Mouse (Mus musculus) 3134 (cell line): ENCODE results near the gene Zfp791.
A peak's percentile ranks its signal among the peaks of the same experiment; 100 is the strongest.
"Not testable (repeated sequence)": the region's sequence is repeated elsewhere in the genome, so short reads cannot be mapped to it uniquely, and the experiment has no call there.

Source experiments
- DNase-seq: peaks from one replicate; pipeline ENCODE4 v3.0.0-alpha.2; 2011; ENCODE audit warnings: low spot score; ENCODE audit not compliant: insufficient read length; ENCODE audit errors: extremely low read depth

Gene Zfp791

GRCm38 (mm10) chr8:85083108-85083813 is 39.6 kb downstream of the Zfp791 start, which contains the start of gene Man2b1:
Gene Man2b1, plus strand, starts transcription at chr8:85083270.
- peak; percentile 76 for DNase-seq

GRCm38 (mm10) chr8:85082169-85082568 is 40.7 kb downstream of the Zfp791 start:
- not testable (repeated sequence) for DNase-seq

- DNase-seq, result no peak
These were observed 41.7 kb downstream of the Zfp791 start, which contains the start of gene Wdr83 for GRCm38 (mm10) chr8:85081216-85081555. Gene Wdr83, minus strand, starts transcription at chr8:85081306.

GRCm38 (mm10) chr8:85080532-85081215 is 42.2 kb downstream of the Zfp791 start, which contains the start of gene Wdr83os:
Gene Wdr83os, plus strand, starts transcription at chr8:85080740.
- peak; percentile 73 for DNase-seq

GRCm38 (mm10) chr8:85080214-85080531 is 42.7 kb downstream of the Zfp791 start:
- no peak for DNase-seq

GRCm38 (mm10) chr8:85076993-85077392 is 45.9 kb downstream of the Zfp791 start:
- DNase-seq, result no peak

- DNase-seq, result peak; percentile 41
These were observed 46.9 kb downstream of the Zfp791 start for GRCm38 (mm10) chr8:85076001-85076400.

- no peak for DNase-seq
These were observed 48.3 kb downstream of the Zfp791 start for GRCm38 (mm10) chr8:85074617-85075016.

- DNase-seq, result no peak
These were observed 48.7 kb downstream of the Zfp791 start for GRCm38 (mm10) chr8:85074167-85074566.

- no peak for DNase-seq
These were observed 49.8 kb downstream of the Zfp791 start for GRCm38 (mm10) chr8:85073041-85073612.

- DNase-seq, result peak; percentile 32
These were observed 50.4 kb downstream of the Zfp791 start for GRCm38 (mm10) chr8:85072364-85072929.

- peak; percentile 89 for DNase-seq
These were observed 51.2 kb downstream of the Zfp791 start, which contains the start of gene Dhps for GRCm38 (mm10) chr8:85071514-85072281. Gene Dhps, plus strand, starts transcription at chr8:85071757.

GRCm38 (mm10) chr8:85071041-85071440 is 51.9 kb downstream of the Zfp791 start:
- DNase-seq, result no peak

- no peak for DNase-seq
These were observed 54.9 kb downstream of the Zfp791 start, which contains the start of gene Gm5741 for GRCm38 (mm10) chr8:85067982-85068381. Gene Gm5741, minus strand, starts transcription at chr8:85067982.

GRCm38 (mm10) chr8:85067155-85067554 is 55.7 kb downstream of the Zfp791 start:
- no peak for DNase-seq

- DNase-seq, result no peak
These were observed 57.7 kb downstream of the Zfp791 start for GRCm38 (mm10) chr8:85065213-85065612.

- no peak for DNase-seq
These were observed 60.3 kb downstream of the Zfp791 start for GRCm38 (mm10) chr8:85062603-85063002.

- DNase-seq, result peak; percentile 77
These were observed 62.8 kb downstream of the Zfp791 start, which contains the start of gene Fbxw9 for GRCm38 (mm10) chr8:85059879-85060616. Gene Fbxw9, plus strand, starts transcription at chr8:85060055.
